Mouse (Mus musculus) thymus, adult 2 months (tissue): ENCODE data around the gene Prdm9. TPM values are rescaled to one million over a fixed set of nuclear protein-coding genes. Genes with fewer than 3 reads are reported as not detected.
"Not testable (repeated sequence)": the region's sequence is repeated elsewhere in the genome, so short reads cannot be mapped to it uniquely, and the experiment has no call there.

Experiments used
- DNase-seq: peaks from one replicate; pipeline ENCODE4 v3.0.0; 2021
- H3K27ac ChIP-seq: fragments of 200-500 bp; 2 replicates; pipeline ENCODE4 v1.5.1; 2012; ENCODE audit warnings: low read length, control low read depth; ENCODE audit not compliant: control insufficient read depth, insufficient read depth
- H3K27me3 ChIP-seq: fragments of 200-500 bp; 2 replicates; pipeline ENCODE4 v1.6.1; 2012; ENCODE audit warnings: mild to moderate bottlenecking, low read length, moderate library complexity, mixed read lengths; ENCODE audit not compliant: control insufficient read depth, insufficient read depth
- H3K36me3 ChIP-seq: fragments of 200-500 bp; 2 replicates; pipeline ENCODE4 v1.6.1; 2012; ENCODE audit warnings: mild to moderate bottlenecking, low read length, moderate library complexity; ENCODE audit not compliant: control insufficient read depth, insufficient read depth
- H3K4me1 ChIP-seq: fragments of 200-500 bp; replicated peaks from 2 replicates; pipeline ENCODE4 v1.6.1; 2012; ENCODE audit warnings: low read length; ENCODE audit not compliant: control insufficient read depth, insufficient read depth
- H3K4me3 ChIP-seq: fragments of 200-500 bp; 2 replicates; pipeline ENCODE4 v1.5.1; 2012; ENCODE audit warnings: mild to moderate bottlenecking, low read length, control low read depth, moderate library complexity; ENCODE audit not compliant: control insufficient read depth, insufficient read depth
- CTCF ChIP-seq: fragments of 200-500 bp; IDR thresholded peaks from 2 replicates; pipeline ENCODE4 v1.5.1; 2012; ENCODE audit warnings: mild to moderate bottlenecking, control low read depth, low read length, moderate library complexity, borderline replicate concordance; ENCODE audit not compliant: control insufficient read depth, poor library complexity, insufficient read depth; ENCODE audit errors: extremely low read depth
- POLR2A ChIP-seq: fragments of 200-500 bp; IDR thresholded peaks from 2 replicates; pipeline ENCODE4 v1.6.1; 2012; ENCODE audit warnings: mild to moderate bottlenecking, low read length, control low read depth, moderate library complexity; ENCODE audit not compliant: control insufficient read depth, poor library complexity, insufficient read depth; ENCODE audit errors: extremely low read depth
- WGBS: fragments of 180-500 bp; shearing (Covaris S2); methylation state at CpG from one replicate; pipeline ENCODE4 v1.1.7; 2018; 5-methylcytosine and 5-hydroxymethylcytosine counted together
- polyA plus RNA-seq: library from polyadenylated mRNA; depleted of rRNA; stranded (reverse); fragments of >200 nt; gene quantifications from 2 replicates; pipeline ENCODE4 v1.2.3, GENCODE M21; 2012

The Prdm9 gene
- polyA plus RNA-seq, 1 experiment: 1.4 TPM

DNA sequence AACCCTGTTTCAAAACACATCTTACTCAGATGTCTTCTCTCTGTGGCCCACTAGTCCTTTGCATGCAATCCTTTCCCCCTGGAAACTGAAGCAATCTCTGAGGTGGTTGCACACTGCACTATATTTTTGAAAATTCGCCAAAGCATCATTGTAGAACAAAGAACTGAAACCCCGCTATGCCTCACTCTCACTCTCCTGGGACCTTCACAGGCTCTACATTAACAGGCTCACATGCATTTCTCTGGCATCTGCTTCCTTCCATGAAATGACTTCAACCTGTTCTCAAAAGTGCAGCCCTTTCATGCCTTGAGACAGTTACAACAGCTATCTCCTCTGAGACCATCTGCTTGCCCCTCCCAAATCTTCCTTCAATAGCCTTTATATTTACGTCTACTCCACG lies 17.7 kb downstream of the Prdm9 start:
- no peak overlapping the region for H3K4me3 ChIP-seq
- no peak for TF ChIP-seq POLR2A
- no peak for TF ChIP-seq CTCF
- H3K36me3 ChIP-seq: no peaks in the 10 kb centered on the region
- 90% methylated on average over 4 of the region's 4 CpGs for WGBS
- H3K27ac ChIP-seq: no peak overlapping the region
- DNase-seq: no peak
- no peaks in the 10 kb centered on the region for H3K27me3 ChIP-seq
- no peaks in the 10 kb centered on the region for H3K4me1 ChIP-seq

DNA sequence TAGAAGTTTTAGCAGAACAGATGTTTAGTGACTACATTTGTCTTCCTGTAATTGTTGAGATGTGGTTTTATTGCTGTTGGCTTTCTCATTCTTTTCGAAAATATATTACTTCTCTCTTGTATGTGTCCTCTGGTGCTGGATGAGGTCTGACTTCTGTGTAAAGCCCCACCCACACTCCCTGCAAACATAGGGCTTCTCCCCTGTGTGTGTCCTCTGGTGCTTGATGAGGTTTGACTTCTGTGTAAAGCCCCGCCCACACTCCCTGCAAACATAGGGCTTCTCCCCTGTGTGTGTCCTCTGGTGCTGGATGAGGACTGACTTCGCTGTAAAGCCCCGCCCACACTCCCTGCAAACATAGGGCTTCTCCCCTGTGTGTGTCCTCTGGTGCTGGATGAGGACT lies 20.3 kb downstream of the Prdm9 start:
- H3K36me3 ChIP-seq, H3K27me3 ChIP-seq, H3K4me3 ChIP-seq, H3K4me1 ChIP-seq, H3K27ac ChIP-seq, DNase-seq: not testable (repeated sequence)
- 77% methylated on average over 4 of the region's 4 CpGs for WGBS

DNA sequence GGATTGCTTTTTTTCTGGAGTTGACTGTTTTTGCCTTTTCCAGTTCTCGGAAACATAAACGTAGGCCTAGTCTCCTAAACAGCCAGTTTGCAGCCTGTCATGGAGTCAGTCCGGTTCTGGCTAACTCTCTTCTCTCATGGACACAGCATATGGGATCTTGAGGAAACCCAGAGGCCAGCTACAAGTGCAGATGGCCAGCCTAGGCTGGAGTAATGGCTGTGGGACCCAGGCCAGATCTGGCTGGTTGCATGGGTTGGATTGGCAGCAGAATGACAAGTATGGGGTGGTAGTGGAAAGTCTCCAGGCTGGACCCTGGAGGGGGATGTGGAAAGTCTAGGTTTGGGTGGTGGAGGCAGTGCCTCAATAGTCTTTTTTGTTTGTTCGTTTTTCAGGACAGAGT lies 23.8 kb downstream of the Prdm9 start:
- 77% methylated on average over 4 of the region's 4 CpGs for WGBS
- no peak overlapping the region for H3K27ac ChIP-seq
- TF ChIP-seq POLR2A: no peak
- no peak for TF ChIP-seq CTCF
- no peak overlapping the region for H3K4me3 ChIP-seq
- no peaks in the 10 kb centered on the region for H3K36me3 ChIP-seq
- H3K4me1 ChIP-seq: no peaks in the 10 kb centered on the region
- peaks cover 9% of the 10 kb centered on the region for H3K27me3 ChIP-seq
- no peak for DNase-seq

DNA sequence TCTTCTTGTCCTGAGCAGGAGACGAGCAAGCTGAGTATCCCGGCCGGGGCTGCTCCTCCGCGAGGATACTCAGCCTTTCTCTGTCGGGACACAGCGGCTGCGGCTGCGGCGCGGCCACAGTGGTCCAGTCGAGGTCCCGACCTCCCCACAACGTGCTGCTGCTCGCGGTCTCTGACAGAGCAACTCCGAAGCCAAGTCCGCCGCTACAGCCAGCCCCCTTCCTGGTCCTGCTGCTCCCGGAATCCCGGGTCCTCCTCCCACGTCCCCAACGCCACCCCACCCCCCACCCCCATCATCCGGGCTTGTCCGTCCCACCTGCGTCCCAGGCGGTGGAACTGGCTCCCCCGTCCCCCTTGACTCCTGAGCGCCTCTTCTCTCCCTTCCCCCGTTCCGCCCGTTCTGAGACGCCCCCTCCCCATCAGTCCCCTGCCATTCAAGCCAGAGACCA lies 27.7 kb downstream of the Prdm9 start:
- DNase-seq: no peak
- Histone ChIP-seq H3K27ac (no peak overlapping the region), H3K36me3 (no peaks in the 10 kb centered on the region), H3K4me3 (no peak overlapping the region), H3K27me3 (peaks cover 9% of the 10 kb centered on the region), H3K4me1 (no peaks in the 10 kb centered on the region)
- WGBS: 2% methylated on average over 33 of the region's 33 CpGs
- no peak for TF ChIP-seq CTCF

DNA sequence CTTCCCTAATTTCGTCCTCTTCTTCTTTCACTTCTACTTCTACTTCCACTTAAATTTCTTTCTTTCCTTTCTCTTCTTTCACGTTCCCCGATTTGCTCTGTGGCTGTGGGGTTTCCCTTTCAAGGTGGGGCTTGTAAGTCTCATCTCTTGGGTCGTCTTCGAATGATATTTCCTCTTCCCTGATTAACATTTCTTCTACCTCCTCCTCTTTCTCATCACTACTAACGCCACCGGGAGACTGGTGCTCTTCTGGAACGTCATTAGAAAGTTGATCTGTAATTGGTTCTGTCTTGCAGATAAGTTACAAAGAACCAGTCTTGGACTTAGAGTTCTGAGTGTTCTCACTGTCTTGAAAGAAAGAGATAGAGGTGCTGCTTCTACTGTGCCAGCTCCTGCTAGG lies 28.2 kb downstream of the Prdm9 start:
- Histone ChIP-seq H3K4me1 (no peaks in the 10 kb centered on the region), H3K27ac (no peak overlapping the region), H3K27me3 (peaks cover 9% of the 10 kb centered on the region), H3K4me3 (no peak overlapping the region), H3K36me3 (no peaks in the 10 kb centered on the region)
- no peak for TF ChIP-seq POLR2A
- no peak for TF ChIP-seq CTCF
- no peak for DNase-seq
- 5% methylated on average over 8 of the region's 8 CpGs for WGBS

DNA sequence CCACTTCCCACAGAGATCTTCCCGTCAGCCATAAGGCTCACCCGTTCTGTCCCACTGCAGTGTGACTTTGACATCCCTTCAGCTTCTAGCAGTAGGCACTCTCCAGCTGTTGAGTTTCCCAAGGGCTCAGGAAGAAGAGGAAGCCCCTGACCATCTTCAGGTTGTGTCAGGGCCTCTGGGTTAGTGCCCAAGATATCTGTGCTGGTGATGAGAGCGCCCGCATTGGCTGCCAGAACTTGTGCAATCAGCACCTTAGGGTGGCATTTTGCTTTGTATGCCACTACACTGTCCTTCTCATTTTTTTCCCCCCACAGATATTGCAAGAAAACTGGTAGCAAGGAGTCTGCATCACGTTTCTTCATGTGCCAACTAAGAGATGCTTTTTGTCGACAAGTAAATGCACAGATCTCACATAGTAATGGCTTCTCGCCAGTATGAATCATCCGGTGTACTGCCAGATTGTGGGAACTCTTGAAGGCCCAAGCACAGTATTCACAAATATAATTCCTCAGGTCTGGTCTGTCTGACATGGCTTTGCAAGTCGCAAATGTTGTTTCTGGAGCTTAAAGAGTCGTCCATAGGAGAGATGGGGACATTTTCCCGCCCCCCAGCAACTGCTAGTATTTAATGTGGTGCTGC lies 28.9 kb downstream of the Prdm9 start:
- H3K27me3 ChIP-seq: peaks cover 9% of the 10 kb centered on the region
- no peak overlapping the region for H3K4me3 ChIP-seq
- TF ChIP-seq POLR2A (no peak), CTCF (no peak)
- no peak overlapping the region for H3K27ac ChIP-seq
- no peak for DNase-seq
- WGBS: 79% methylated on average over 11 of the region's 11 CpGs
- no peaks in the 10 kb centered on the region for H3K36me3 ChIP-seq
- H3K4me1 ChIP-seq: no peaks in the 10 kb centered on the region

DNA sequence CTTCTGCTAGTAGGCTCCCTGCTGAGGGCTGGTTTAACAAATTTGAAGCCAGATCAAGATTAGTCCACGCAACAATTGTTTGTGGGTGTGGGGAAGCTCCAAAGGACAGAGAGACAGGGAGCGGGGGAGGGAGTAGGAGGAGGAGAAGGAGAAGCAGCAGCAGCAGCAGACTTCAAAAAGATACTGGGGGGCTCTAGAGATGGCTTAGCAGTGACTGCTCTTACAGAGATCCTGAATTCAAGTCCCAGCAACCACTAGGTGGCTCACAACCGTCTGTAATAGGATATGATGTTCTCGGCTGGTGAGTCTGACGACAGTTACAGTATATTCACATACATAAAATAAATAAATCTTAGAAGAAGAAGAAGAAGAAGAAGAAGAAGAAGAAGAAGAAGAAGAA lies 34.0 kb downstream of the Prdm9 start:
- H3K27me3 ChIP-seq: no peaks in the 10 kb centered on the region
- no peak overlapping the region for H3K4me3 ChIP-seq
- H3K4me1 ChIP-seq: peaks cover 6% of the 10 kb centered on the region
- no peak overlapping the region for H3K27ac ChIP-seq
- DNase-seq: peak; percentile 61
- H3K36me3 ChIP-seq: no peaks in the 10 kb centered on the region
- TF ChIP-seq POLR2A (no peak), CTCF (no peak)
- 47% methylated on average over 5 of the region's 5 CpGs for WGBS
